Mouse (Mus musculus) MEL (cell line): Measurements from ENCODE around the gene Vdac2. TPM values are rescaled to one million over a fixed set of nuclear protein-coding genes. Genes with fewer than 3 reads are reported as not detected.

ENCODE experiments used
- DNase-seq: peaks from one replicate; pipeline ENCODE4 v3.0.0; 2011; ENCODE audit warnings: low read depth, low spot score
- H3K27ac ChIP-seq: 2 replicates; pipeline ENCODE4 v1.5.1; 2012; ENCODE audit warnings: low read depth, mild to moderate bottlenecking, control low read depth, low read length, moderate library complexity; ENCODE audit not compliant: control insufficient read depth
- H3K27me3 ChIP-seq, 2 experiments: fragments of 150-350 bp in 1 of 2; sonication (generic) in 1 of 2; 2 replicates each; pipeline ENCODE4 v1.6.1; 2012; ENCODE audit warnings: low read length in 2 of 2, mild to moderate bottlenecking in 2 of 2, improper control_type of control experiment in 1 of 2, moderate library complexity in 1 of 2; ENCODE audit not compliant: insufficient read depth in 2 of 2, control insufficient read depth in 1 of 2
- H3K36me3 ChIP-seq, 2 experiments: 2 replicates each; pipeline ENCODE4 v1.6.1; 2012 to 2014; ENCODE audit warnings: low read length in 2 of 2, improper control_type of control experiment in 1 of 2, inconsistent platforms in 1 of 2, mild to moderate bottlenecking in 1 of 2; ENCODE audit not compliant: insufficient read depth in 2 of 2, control insufficient read depth in 1 of 2
- H3K4me1 ChIP-seq, 2 experiments: fragments of 150-350 bp in 1 of 2; sonication (generic) in 1 of 2; 2 replicates each; pipeline ENCODE4 v1.6.1; 2012; ENCODE audit warnings: low read length in 2 of 2, improper control_type of control experiment in 1 of 2, mild to moderate bottlenecking in 1 of 2; ENCODE audit not compliant: insufficient read depth in 2 of 2, control insufficient read depth in 1 of 2
- H3K4me3 ChIP-seq, 2 experiments: fragments of 150-350 bp in 1 of 2; sonication (generic) in 1 of 2; 2 replicates each; pipeline ENCODE4 v1.5.1; 2012; ENCODE audit warnings: low read depth in 2 of 2, low read length in 2 of 2, mild to moderate bottlenecking in 2 of 2, moderate library complexity in 2 of 2, control low read depth in 1 of 2, improper control_type of control experiment in 1 of 2; ENCODE audit not compliant: control insufficient read depth in 1 of 2, insufficient read depth in 1 of 2
- H3K79me2 ChIP-seq: 2 replicates; pipeline ENCODE4 v1.6.1; 2012; ENCODE audit warnings: mild to moderate bottlenecking, low read length, moderate library complexity; ENCODE audit not compliant: control insufficient read depth, poor library complexity, insufficient read depth
- H3K9ac ChIP-seq: 2 replicates; pipeline ENCODE4 v1.6.1; 2012; ENCODE audit warnings: low read depth, mild to moderate bottlenecking, control low read depth, low read length, moderate library complexity; ENCODE audit not compliant: control insufficient read depth, poor library complexity, severe bottlenecking
- H3K9me3 ChIP-seq: fragments of 150-350 bp; sonication (generic); replicated peaks from 2 replicates; pipeline ENCODE4 v1.6.1; 2012; ENCODE audit warnings: mild to moderate bottlenecking, low read length, improper control_type of control experiment, moderate library complexity; ENCODE audit not compliant: insufficient read depth
- BHLHE40 ChIP-seq: IDR thresholded peaks from 2 replicates; pipeline ENCODE4 v1.6.1; 2012; ENCODE audit warnings: low read depth, mild to moderate bottlenecking, inconsistent platforms, low read length, improper control_type of control experiment, borderline replicate concordance
- CHD1 ChIP-seq: IDR thresholded peaks from 2 replicates; pipeline ENCODE4 v1.6.1; 2012; ENCODE audit warnings: low read depth, mild to moderate bottlenecking, inconsistent platforms, low read length, improper control_type of control experiment
- CHD2 ChIP-seq: IDR thresholded peaks from 2 replicates; pipeline ENCODE4 v1.6.1; 2011; ENCODE audit warnings: low read length, improper control_type of control experiment
- ELF1 ChIP-seq: IDR thresholded peaks from 2 replicates; pipeline ENCODE4 v1.6.1; 2014; ENCODE audit warnings: low read depth, mild to moderate bottlenecking, inconsistent platforms, low read length, improper control_type of control experiment, moderate library complexity
- GABPA ChIP-seq: IDR thresholded peaks from 2 replicates; pipeline ENCODE4 v1.6.1; 2012; ENCODE audit warnings: low read depth, mild to moderate bottlenecking, inconsistent platforms, low read length, improper control_type of control experiment, moderate library complexity
- JUND ChIP-seq: IDR thresholded peaks from 2 replicates; pipeline ENCODE4 v1.6.1; 2011; ENCODE audit warnings: low read depth, mild to moderate bottlenecking, improper control_type of control experiment, low read length
- MAX ChIP-seq: IDR thresholded peaks from 2 replicates; pipeline ENCODE4 v1.6.1; 2011; ENCODE audit warnings: low read length, improper control_type of control experiment
- MAZ ChIP-seq: IDR thresholded peaks from 2 replicates; pipeline ENCODE4 v1.6.1; 2012; ENCODE audit warnings: low read depth, mild to moderate bottlenecking, inconsistent platforms, low read length, improper control_type of control experiment
- MYB ChIP-seq: IDR thresholded peaks from 2 replicates; pipeline ENCODE4 v1.6.1; 2011; ENCODE audit warnings: mild to moderate bottlenecking, low read depth, low read length, improper control_type of control experiment
- MYC ChIP-seq: IDR thresholded peaks from 2 replicates; pipeline ENCODE4 v1.6.1; 2011; ENCODE audit warnings: low read depth, mild to moderate bottlenecking, low read length, improper control_type of control experiment, moderate library complexity
- NELFE ChIP-seq: IDR thresholded peaks from 2 replicates; pipeline ENCODE4 v1.6.1; 2011; ENCODE audit warnings: low read depth, low read length, improper control_type of control experiment
- NRF1 ChIP-seq: IDR thresholded peaks from 2 replicates; pipeline ENCODE4 v1.6.1; 2014; ENCODE audit warnings: low read depth, mild to moderate bottlenecking, inconsistent platforms, low read length, improper control_type of control experiment, moderate library complexity; ENCODE audit not compliant: poor library complexity, insufficient read depth, severe bottlenecking
- RCOR1 ChIP-seq: IDR thresholded peaks from 2 replicates; pipeline ENCODE4 v1.6.1; 2012; ENCODE audit warnings: low read depth, mild to moderate bottlenecking, inconsistent platforms, low read length, improper control_type of control experiment
- SIN3A ChIP-seq: IDR thresholded peaks from 2 replicates; pipeline ENCODE4 v1.6.1; 2012; ENCODE audit warnings: low read length, improper control_type of control experiment, inconsistent platforms
- SMC3 ChIP-seq: IDR thresholded peaks from 2 replicates; pipeline ENCODE4 v1.6.1; 2011; ENCODE audit warnings: low read depth, low read length, improper control_type of control experiment
- TAL1 ChIP-seq: IDR thresholded peaks from 2 replicates; pipeline ENCODE4 v1.6.1; 2012; ENCODE audit warnings: mild to moderate bottlenecking, inconsistent platforms, low read length, moderate library complexity, mixed read lengths
- TBP ChIP-seq: IDR thresholded peaks from 2 replicates; pipeline ENCODE4 v1.8.0; 2011; ENCODE audit warnings: low read depth, low read length, improper control_type of control experiment
- UBTF ChIP-seq: IDR thresholded peaks from 2 replicates; pipeline ENCODE4 v1.6.1; 2012; ENCODE audit warnings: low read depth, mild to moderate bottlenecking, inconsistent platforms, low read length, improper control_type of control experiment, moderate library complexity, borderline replicate concordance; ENCODE audit not compliant: insufficient read depth
- USF1 ChIP-seq: IDR thresholded peaks from 2 replicates; pipeline ENCODE4 v1.6.1; 2014; ENCODE audit warnings: low read depth, mild to moderate bottlenecking, inconsistent platforms, low read length, improper control_type of control experiment, moderate library complexity
- ZC3H11A ChIP-seq: IDR thresholded peaks from 2 replicates; pipeline ENCODE4 v1.6.1; 2012; ENCODE audit warnings: low read depth, mild to moderate bottlenecking, inconsistent platforms, low read length, improper control_type of control experiment
- ZMIZ1 ChIP-seq: IDR thresholded peaks from 2 replicates; pipeline ENCODE4 v1.6.1; 2012; ENCODE audit warnings: low read depth, mild to moderate bottlenecking, inconsistent platforms, low read length, improper control_type of control experiment, moderate library complexity
- polyA plus RNA-seq, 2 experiments: library from polyadenylated mRNA; stranded (reverse) in 1 of 2; unstranded in 1 of 2; fragments of >175 nt in 1 of 2; fragments of >200 nt in 1 of 2; gene quantifications; 2 replicates each; pipeline versions ENCODE4 v1.2.1 to v1.2.4; 2012; ENCODE audit warnings: low replicate concordance in 2 of 2, low read depth in 1 of 2; ENCODE audit not compliant: insufficient read length in 2 of 2, insufficient read depth in 1 of 2, missing spikeins in 1 of 2
- total RNA-seq: library from RNA; depleted of rRNA; stranded (reverse); fragments of 300-350 nt; gene quantifications from 2 replicates; pipeline ENCODE4 v1.2.3, GENCODE M21; 2012

Gene Vdac2
- total and polyA plus RNA-seq, 3 experiments = 74.9 to 327 (median 247) TPM

DNA sequence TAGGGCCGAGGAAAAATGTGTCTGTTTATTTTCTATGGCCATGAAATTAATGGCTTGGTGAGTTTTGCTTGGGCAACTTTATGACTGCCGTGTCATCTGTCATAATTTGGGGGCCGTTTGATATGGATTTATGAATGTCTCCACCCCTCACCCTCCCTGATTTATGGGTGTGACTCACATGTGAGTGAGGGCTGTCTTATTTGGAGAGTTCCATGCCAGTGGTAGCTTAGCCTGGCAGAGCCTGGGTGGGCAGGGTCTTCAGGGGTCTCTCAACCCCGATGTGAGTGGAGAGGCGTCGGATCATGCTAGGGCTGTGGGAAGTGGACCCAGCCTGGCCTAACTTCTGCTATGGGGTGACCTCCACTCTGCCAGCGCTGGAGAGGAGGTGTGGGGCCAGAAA, 41.8 kb downstream of the Vdac2 start:
- no peaks in the 10 kb centered on the region for H3K4me1 ChIP-seq
- TF ChIP-seq ZMIZ1 (no peak), JUND (no peak), MAZ (no peak), SIN3A (no peak), NELFE (no peak), ZC3H11A (no peak), NRF1 (no peak), TBP (no peak), MYC (no peak)
- TF ChIP-seq, all 39 proteins: peak for 0
- Histone ChIP-seq H3K79me2 (no peaks in the 10 kb centered on the region), H3K4me3 (no peak overlapping the region), H3K9me3 (no peaks in the 10 kb centered on the region), H3K36me3 (no peaks in the 10 kb centered on the region), H3K27ac (no peak overlapping the region), H3K9ac (no peak overlapping the region), H3K27me3 (no peaks in the 10 kb centered on the region)
- DNase-seq = no peak

- no peaks in the 10 kb centered on the region for H3K4me1 ChIP-seq
- H3K36me3 ChIP-seq = no peaks in the 10 kb centered on the region
- no peaks in the 10 kb centered on the region for H3K9me3 ChIP-seq
- H3K79me2 ChIP-seq = no peaks in the 10 kb centered on the region
- TF ChIP-seq GABPA = no peak
- TF ChIP-seq CHD2 = no peak
- TF ChIP-seq MAX = no peak
- no peak for TF ChIP-seq ELF1
- no peak for TF ChIP-seq RCOR1
- no peak overlapping the region for H3K9ac ChIP-seq
- no peak overlapping the region for H3K27ac ChIP-seq
- DNase-seq = peak; percentile 16
- no peaks in the 10 kb centered on the region for H3K27me3 ChIP-seq
- H3K4me3 ChIP-seq = no peak overlapping the region
Observed at GRCm38 (mm10) chr14:21890430-21890829, 65.4 kb downstream of the Vdac2 start.

GRCm38 (mm10) chr14:21891581-21892340, 66.7 kb downstream of the Vdac2 start:
- Histone ChIP-seq H3K79me2 (no peaks in the 10 kb centered on the region), H3K36me3 (no peaks in the 10 kb centered on the region), H3K4me1 (no peaks in the 10 kb centered on the region), H3K9me3 (no peaks in the 10 kb centered on the region), H3K27ac (no peak overlapping the region), H3K27me3 (no peaks in the 10 kb centered on the region), H3K9ac (no peak overlapping the region), H3K4me3 (no peak overlapping the region)
- DNase-seq = no peak
- TF ChIP-seq UBTF (no peak), BHLHE40 (no peak), MYB (no peak), MYC (no peak), CHD1 (no peak), TBP (no peak), TAL1 (no peak), NELFE (no peak), SIN3A (no peak), SMC3 (no peak), USF1 (no peak)
